Mouse (Mus musculus): ENCODE measurements around the gene Olfr889. TPM values are rescaled to one million over a fixed set of nuclear protein-coding genes. Genes with fewer than 3 reads are reported as not detected.

The Olfr889 gene
- total RNA-seq (2012; rRNA removed) (2.8 and 3.7 TPM in 2 replicates), polyA plus RNA-seq (2012; ENCODE audit: insufficient read depth in 1 of 2, insufficient read length in 2 of 2, low read depth in 1 of 2, low replicate concordance in 2 of 2, missing spikeins in 1 of 2) (10 to 100 TPM in 1 of 2 experiments, not detected in 1; 23.6 TPM)

- TF ChIP-seq UBTF (IDR thresholded peaks at IDR 0.05; ENCODE audit: borderline replicate concordance, insufficient read depth, low read depth, low read length) (no peak), CTCF (IDR thresholded peaks at IDR 0.05 in 2 of 3, conservative IDR thresholded peaks at IDR 0.05 in 1 of 3; ENCODE audit: control insufficient read depth in 1 of 3, insufficient read depth in 1 of 3, low read depth in 2 of 3, low read length in 3 of 3, poor library complexity in 1 of 3, severe bottlenecking in 1 of 3) (no peak), NELFE (IDR thresholded peaks at IDR 0.05; ENCODE audit: low read depth, low read length) (no peak)
- Histone ChIP-seq H3K79me2 (ENCODE audit: control insufficient read depth, insufficient read depth, low read length, poor library complexity) (no peaks in the 10 kb centered on the region), H3K4me1 (ENCODE audit: control insufficient read depth in 1 of 2, insufficient read depth in 2 of 2, low read length in 2 of 2) (no peaks in the 10 kb centered on the region), H3K9ac (ENCODE audit: control insufficient read depth, low read depth, low read length, poor library complexity, severe bottlenecking) (no peak within 1 kb of the TSS), H3K27me3 (ENCODE audit: control insufficient read depth in 1 of 2, insufficient read depth in 2 of 2, low read length in 2 of 2) (no peaks in the 10 kb centered on the region), H3K27ac (ENCODE audit: control insufficient read depth, low read depth, low read length) (no peak within 1 kb of the TSS), H3K9me3 (replicated peaks; ENCODE audit: insufficient read depth, low read length) (no peaks in the 10 kb centered on the region), H3K4me3 (ENCODE audit: control insufficient read depth in 1 of 2, insufficient read depth in 1 of 2, low read depth in 2 of 2, low read length in 2 of 2) (no peak within 1 kb of the TSS), H3K36me3 (ENCODE audit: control insufficient read depth in 1 of 2, insufficient read depth in 2 of 2, low read length in 2 of 2) (no peaks in the 10 kb centered on the region)
- no peak for DNase-seq (ENCODE audit: low read depth, low spot score)
Observed at GRCm38 (mm10) chr9:38114898-38115297, at the start of gene Olfr889. Olfr889 (plus strand) TSS chr9:38115198.

- Histone ChIP-seq H3K9me3 (replicated peaks; ENCODE audit: insufficient read depth, low read length) (no peaks in the 10 kb centered on the region), H3K36me3 (ENCODE audit: control insufficient read depth in 1 of 2, insufficient read depth in 2 of 2, low read length in 2 of 2) (no peaks in the 10 kb centered on the region), H3K4me1 (ENCODE audit: control insufficient read depth in 1 of 2, insufficient read depth in 2 of 2, low read length in 2 of 2) (no peaks in the 10 kb centered on the region), H3K9ac (ENCODE audit: control insufficient read depth, low read depth, low read length, poor library complexity, severe bottlenecking) (no peak within 1 kb of the TSS), H3K27ac (ENCODE audit: control insufficient read depth, low read depth, low read length) (no peak within 1 kb of the TSS), H3K79me2 (ENCODE audit: control insufficient read depth, insufficient read depth, low read length, poor library complexity) (no peaks in the 10 kb centered on the region), H3K4me3 (ENCODE audit: control insufficient read depth in 1 of 2, insufficient read depth in 1 of 2, low read depth in 2 of 2, low read length in 2 of 2) (no peak within 1 kb of the TSS), H3K27me3 (ENCODE audit: control insufficient read depth in 1 of 2, insufficient read depth in 2 of 2, low read length in 2 of 2) (no peaks in the 10 kb centered on the region)
- TF ChIP-seq SMC3 (IDR thresholded peaks at IDR 0.05; ENCODE audit: low read depth, low read length) = no peak
- no peak for DNase-seq (ENCODE audit: low read depth, low spot score)
Observed at GRCm38 (mm10) chr9:38083772-38084171, 31.2 kb upstream of the Olfr889 start, which contains the start of gene Olfr887. Olfr887 (plus strand) TSS chr9:38084072.

DNA sequence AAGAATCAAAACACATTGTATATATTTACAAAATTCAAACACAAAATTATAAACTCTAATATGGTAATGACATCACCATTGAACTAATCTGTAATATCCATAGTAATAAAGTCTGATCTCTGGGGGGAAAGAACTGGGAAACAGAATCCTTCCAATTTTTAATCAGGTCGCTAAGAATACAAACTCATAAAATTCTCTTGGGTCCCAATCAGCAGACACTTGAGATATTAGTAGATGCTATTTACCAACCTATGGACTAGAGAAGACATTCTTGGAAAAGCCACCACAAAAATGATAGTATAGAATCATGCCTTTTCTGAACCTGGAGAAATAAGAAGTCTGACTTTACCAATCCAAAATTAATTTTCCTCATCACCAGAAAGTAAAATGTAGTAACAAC lies 7.2 kb upstream of the Olfr889 start, which contains the start of gene Olfr888:
TSS of gene Olfr888 (plus strand) at position 301 of the 400 bp plus-strand sequence.
- no peak for TF ChIP-seq NRF1 (IDR thresholded peaks at IDR 0.05; ENCODE audit: insufficient read depth, low read depth, low read length, poor library complexity, severe bottlenecking)
- TF ChIP-seq MXI1 (IDR thresholded peaks at IDR 0.05; ENCODE audit: low read depth, low read length) = no peak
- Histone ChIP-seq H3K27me3 (ENCODE audit: control insufficient read depth in 1 of 2, insufficient read depth in 2 of 2, low read length in 2 of 2) (no peaks in the 10 kb centered on the region), H3K9me3 (replicated peaks; ENCODE audit: insufficient read depth, low read length) (no peaks in the 10 kb centered on the region), H3K27ac (ENCODE audit: control insufficient read depth, low read depth, low read length) (no peak within 1 kb of the TSS), H3K9ac (ENCODE audit: control insufficient read depth, low read depth, low read length, poor library complexity, severe bottlenecking) (no peak within 1 kb of the TSS), H3K36me3 (ENCODE audit: control insufficient read depth in 1 of 2, insufficient read depth in 2 of 2, low read length in 2 of 2) (no peaks in the 10 kb centered on the region), H3K79me2 (ENCODE audit: control insufficient read depth, insufficient read depth, low read length, poor library complexity) (no peaks in the 10 kb centered on the region), H3K4me3 (ENCODE audit: control insufficient read depth in 1 of 2, insufficient read depth in 1 of 2, low read depth in 2 of 2, low read length in 2 of 2) (no peak within 1 kb of the TSS), H3K4me1 (ENCODE audit: control insufficient read depth in 1 of 2, insufficient read depth in 2 of 2, low read length in 2 of 2) (no peaks in the 10 kb centered on the region)
- no peak for DNase-seq (ENCODE audit: low read depth, low spot score)

GRCm38 (mm10) chr9:38142217-38142616 lies 27.2 kb downstream of the Olfr889 start, which contains the start of gene Olfr890:
Olfr890 (plus strand) TSS chr9:38142517.
- H3K9me3 ChIP-seq (replicated peaks; ENCODE audit: insufficient read depth, low read length) = no peaks in the 10 kb centered on the region
- H3K36me3 ChIP-seq (ENCODE audit: control insufficient read depth in 1 of 2, insufficient read depth in 2 of 2, low read length in 2 of 2) = no peaks in the 10 kb centered on the region
- no peaks in the 10 kb centered on the region for H3K79me2 ChIP-seq (ENCODE audit: control insufficient read depth, insufficient read depth, low read length, poor library complexity)
- DNase-seq (ENCODE audit: low read depth, low spot score) = no peak
- H3K27ac ChIP-seq (ENCODE audit: control insufficient read depth, low read depth, low read length) = no peak within 1 kb of the TSS
- no peak within 1 kb of the TSS for H3K4me3 ChIP-seq (ENCODE audit: control insufficient read depth in 1 of 2, insufficient read depth in 1 of 2, low read depth in 2 of 2, low read length in 2 of 2)
- TF ChIP-seq MEF2A (IDR thresholded peaks at IDR 0.05; ENCODE audit: extremely low read depth, insufficient replicate concordance, low read depth, low read length, poor library complexity, severe bottlenecking) = no peak
- TF ChIP-seq ELF1 (IDR thresholded peaks at IDR 0.05; ENCODE audit: low read depth, low read length) = no peak
- TF ChIP-seq CTCF (IDR thresholded peaks at IDR 0.05 in 2 of 3, conservative IDR thresholded peaks at IDR 0.05 in 1 of 3; ENCODE audit: control insufficient read depth in 1 of 3, insufficient read depth in 1 of 3, low read depth in 2 of 3, low read length in 3 of 3, poor library complexity in 1 of 3, severe bottlenecking in 1 of 3) = no peak
- TF ChIP-seq USF2 (IDR thresholded peaks at IDR 0.05; ENCODE audit: borderline replicate concordance in 1 of 2, insufficient read depth in 1 of 2, low read depth in 1 of 2, low read length in 2 of 2) = no peak
- no peak for TF ChIP-seq TBP (IDR thresholded peaks at IDR 0.05; ENCODE audit: low read depth, low read length)
- TF ChIP-seq KAT2A (conservative IDR thresholded peaks at IDR 0.05; ENCODE audit: low read depth, low read length) = no peak
- no peak for TF ChIP-seq TAL1 (IDR thresholded peaks at IDR 0.05; ENCODE audit: low read length)
- TF ChIP-seq CHD1 (IDR thresholded peaks at IDR 0.05; ENCODE audit: low read depth, low read length) = no peak
- TF ChIP-seq TCF12 (IDR thresholded peaks at IDR 0.05; ENCODE audit: low read depth, low read length) = no peak
- TF ChIP-seq HCFC1 (IDR thresholded peaks at IDR 0.05; ENCODE audit: low read depth, low read length) = no peak
- TF ChIP-seq POLR2AphosphoS5 (IDR thresholded peaks at IDR 0.05; ENCODE audit: borderline replicate concordance, low read depth, low read length) = no peak
- no peak for TF ChIP-seq MAFK (IDR thresholded peaks at IDR 0.05; ENCODE audit: borderline replicate concordance, low read depth, low read length)
- no peaks in the 10 kb centered on the region for H3K27me3 ChIP-seq (ENCODE audit: control insufficient read depth in 1 of 2, insufficient read depth in 2 of 2, low read length in 2 of 2)
- H3K4me1 ChIP-seq (ENCODE audit: control insufficient read depth in 1 of 2, insufficient read depth in 2 of 2, low read length in 2 of 2) = no peaks in the 10 kb centered on the region
- H3K9ac ChIP-seq (ENCODE audit: control insufficient read depth, low read depth, low read length, poor library complexity, severe bottlenecking) = no peak within 1 kb of the TSS
